Mouse (Mus musculus): ENCODE results near the gene Hpgd. TPM values are rescaled to one million over a fixed set of nuclear protein-coding genes. Genes with fewer than 3 reads are reported as not detected.
"Not testable (repeated sequence)": the region's sequence is repeated elsewhere in the genome, so short reads cannot be mapped to it uniquely, and the experiment has no call there.

Hpgd gene
- polyA plus RNA-seq, 1 experiment from 2014 or later = 11.9 TPM

- H3K9me3 ChIP-seq = no peaks in the 10 kb centered on the region
- WGBS = 81% methylated on average over 7 of the region's 7 CpGs
- no peak overlapping the region for H3K4me3 ChIP-seq
- H3K4me1 ChIP-seq (replicated peaks) = no peaks in the 10 kb centered on the region
- no peak overlapping the region for H3K27ac ChIP-seq
- H3K36me3 ChIP-seq = no peaks in the 10 kb centered on the region
- no peak for DNase-seq (ENCODE audit: low spot score)
- peaks cover 7% of the 10 kb centered on the region; the same call in 1 of the 2 replicates for H3K27me3 ChIP-seq (ENCODE audit: insufficient read depth, poor library complexity, severe bottlenecking)
Observed at GRCm38 (mm10) chr8:56287370-56288072, 6.9 kb upstream of the Hpgd start.

- Histone ChIP-seq H3K4me3 (no peak overlapping the region), H3K4me1 (replicated peaks) (peaks cover 24% of the 10 kb centered on the region), H3K27ac (no peak overlapping the region), H3K9me3 (no peaks in the 10 kb centered on the region), H3K27me3 (ENCODE audit: insufficient read depth, poor library complexity, severe bottlenecking) (peaks cover 36% of the 10 kb centered on the region), H3K36me3 (no peaks in the 10 kb centered on the region)
- 91% methylated on average over 7 of the region's 7 CpGs for WGBS
- DNase-seq (ENCODE audit: low spot score) = no peak
Observed at GRCm38 (mm10) chr8:56292318-56292717, 2.1 kb upstream of the Hpgd start.

DNA sequence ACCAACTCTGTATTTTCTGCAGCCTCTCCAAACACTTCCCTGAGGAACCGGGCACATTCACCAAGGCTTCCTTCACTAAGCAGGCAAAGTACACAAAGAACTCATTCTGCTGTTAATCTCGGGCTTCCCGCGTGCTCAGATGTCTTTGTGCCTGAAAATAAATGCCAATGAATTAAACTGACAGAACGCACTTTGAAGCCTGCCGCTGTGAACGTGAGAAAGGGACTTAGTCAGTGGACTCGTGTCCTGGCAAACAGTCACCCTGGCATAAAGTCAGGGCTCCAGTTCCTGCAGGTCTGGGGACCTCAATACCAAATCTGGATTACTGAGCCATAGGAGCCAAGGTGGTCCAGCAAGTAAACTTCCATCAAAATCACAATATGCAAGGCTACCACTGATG, 905 bp upstream of the Hpgd start:
- Histone ChIP-seq H3K4me1 (replicated peaks) (peaks cover 24% of the 10 kb centered on the region), H3K4me3 (0 out of 2 replicates have a peak overlapping the region, but pooled peaks have one; percentile 64), H3K36me3 (no peaks in the 10 kb centered on the region), H3K27ac (peak overlapping the region; percentile 30), H3K9me3 (no peaks in the 10 kb centered on the region), H3K27me3 (ENCODE audit: insufficient read depth, poor library complexity, severe bottlenecking) (peaks cover 36% of the 10 kb centered on the region)
- 7% methylated on average over 8 of the region's 8 CpGs for WGBS
- DNase-seq (ENCODE audit: low spot score) = peak; percentile 49

- no peaks in the 10 kb centered on the region for H3K36me3 ChIP-seq
- H3K4me3 ChIP-seq = peak overlapping the region; percentile 64
- peak overlapping the region; percentile 80 for H3K27ac ChIP-seq
- peaks cover 36% of the 10 kb centered on the region for H3K27me3 ChIP-seq (ENCODE audit: insufficient read depth, poor library complexity, severe bottlenecking)
- H3K9me3 ChIP-seq = no peaks in the 10 kb centered on the region
- H3K4me1 ChIP-seq (replicated peaks) = peaks cover 24% of the 10 kb centered on the region
- 27% methylated on average over 14 of the region's 14 CpGs for WGBS
- no peak for DNase-seq (ENCODE audit: low spot score)
Observed at GRCm38 (mm10) chr8:56294886-56295555, 636 bp downstream of the Hpgd start.

DNA sequence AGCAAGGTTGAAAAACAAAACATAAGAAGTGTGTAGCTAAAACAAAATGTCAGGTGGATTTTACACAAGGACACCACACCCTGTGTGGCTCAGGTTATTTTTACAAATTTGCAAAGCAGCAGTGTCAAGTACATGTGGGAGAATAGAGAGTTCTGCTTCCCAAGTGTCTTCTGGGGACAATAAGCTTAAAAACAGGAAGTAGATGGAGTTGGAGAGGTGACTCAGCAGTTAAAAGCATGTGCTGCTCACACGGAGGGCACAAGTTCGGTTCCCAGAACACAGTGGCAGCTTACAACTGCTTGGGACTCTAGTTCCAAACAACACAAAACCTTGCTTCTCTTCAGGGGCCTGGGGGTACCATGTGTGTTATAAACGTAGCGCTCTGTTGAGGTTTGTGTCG, 5.0 kb downstream of the Hpgd start:
- Histone ChIP-seq H3K4me1 (replicated peaks) (peaks cover 8% of the 10 kb centered on the region), H3K4me3 (no peak overlapping the region), H3K9me3 (no peaks in the 10 kb centered on the region), H3K27me3 (ENCODE audit: insufficient read depth, poor library complexity, severe bottlenecking) (peaks cover 15% of the 10 kb centered on the region), H3K27ac (no peak overlapping the region), H3K36me3 (no peaks in the 10 kb centered on the region)
- no peak for DNase-seq (ENCODE audit: low spot score)
- 78% methylated on average over 5 of the region's 5 CpGs for WGBS

GRCm38 (mm10) chr8:56301303-56301702, 6.9 kb downstream of the Hpgd start:
- not testable (repeated sequence) for H3K27ac ChIP-seq; H3K4me3 ChIP-seq; DNase-seq (ENCODE audit: low spot score); H3K4me1 ChIP-seq (replicated peaks); H3K9me3 ChIP-seq; H3K36me3 ChIP-seq; H3K27me3 ChIP-seq (ENCODE audit: insufficient read depth, poor library complexity, severe bottlenecking)
- WGBS = 80% methylated on average over 3 of the region's 3 CpGs

GRCm38 (mm10) chr8:56304595-56304994, 10.2 kb downstream of the Hpgd start:
- no peaks in the 10 kb centered on the region for H3K9me3 ChIP-seq
- H3K27ac ChIP-seq = no peak overlapping the region
- H3K4me3 ChIP-seq = no peak overlapping the region
- DNase-seq (ENCODE audit: low spot score) = no peak
- 88% methylated on average over 7 of the region's 7 CpGs for WGBS
- H3K4me1 ChIP-seq (replicated peaks) = no peaks in the 10 kb centered on the region
- no peaks in the 10 kb centered on the region for H3K36me3 ChIP-seq
- no peaks in the 10 kb centered on the region for H3K27me3 ChIP-seq (ENCODE audit: insufficient read depth, poor library complexity, severe bottlenecking)

DNA sequence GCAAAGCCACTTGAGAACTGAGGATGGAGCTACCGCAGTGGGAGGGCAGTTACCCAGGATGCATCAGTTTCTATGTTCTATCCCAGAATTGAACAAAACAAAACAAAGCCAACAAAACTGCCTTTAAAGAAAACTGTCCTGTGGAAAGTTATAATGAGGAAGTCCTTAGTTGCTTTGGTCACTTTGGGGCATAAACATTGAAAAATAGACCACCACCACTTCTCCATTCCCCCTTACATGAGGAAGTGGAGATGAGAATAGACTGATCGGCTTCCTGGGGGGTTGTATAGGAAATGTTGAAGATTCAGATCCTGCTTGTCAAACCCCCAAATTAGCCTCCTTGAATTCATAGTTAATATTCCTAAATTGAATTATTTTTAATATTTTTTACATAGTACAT, 19.2 kb downstream of the Hpgd start:
- Histone ChIP-seq H3K4me1 (replicated peaks) (no peaks in the 10 kb centered on the region), H3K27me3 (ENCODE audit: insufficient read depth, poor library complexity, severe bottlenecking) (no peaks in the 10 kb centered on the region), H3K9me3 (no peaks in the 10 kb centered on the region), H3K4me3 (no peak overlapping the region), H3K27ac (no peak overlapping the region), H3K36me3 (no peaks in the 10 kb centered on the region)
- WGBS = 94% methylated on average over 2 of the region's 2 CpGs
- DNase-seq (ENCODE audit: low spot score) = no peak

DNA sequence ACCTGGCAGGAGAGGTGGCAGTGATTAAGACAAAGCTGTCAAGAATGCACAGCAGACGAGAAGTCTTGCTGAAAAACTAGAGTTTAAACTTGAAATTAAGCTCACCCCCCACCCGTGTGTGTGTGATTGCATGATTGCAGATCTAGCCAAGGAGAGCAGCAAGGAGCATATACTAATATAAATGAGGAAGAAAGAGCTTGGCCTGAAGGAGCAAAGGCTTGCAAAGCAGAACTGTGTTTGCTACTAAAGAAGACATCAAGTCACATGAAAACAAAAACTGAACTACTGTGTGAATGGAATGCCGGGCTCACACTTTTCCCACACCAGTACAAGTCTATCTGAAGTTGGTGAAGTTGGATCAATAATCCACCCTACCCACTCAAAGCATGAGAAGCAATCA, 20.8 kb downstream of the Hpgd start:
- H3K27me3 ChIP-seq (ENCODE audit: insufficient read depth, poor library complexity, severe bottlenecking) = no peaks in the 10 kb centered on the region
- no peak overlapping the region for H3K27ac ChIP-seq
- H3K9me3 ChIP-seq = no peaks in the 10 kb centered on the region
- WGBS = 78% methylated on average over 3 of the region's 3 CpGs
- H3K4me3 ChIP-seq = no peak overlapping the region
- H3K36me3 ChIP-seq = no peaks in the 10 kb centered on the region
- no peaks in the 10 kb centered on the region for H3K4me1 ChIP-seq (replicated peaks)
- DNase-seq (ENCODE audit: low spot score) = no peak

- DNase-seq (ENCODE audit: low spot score) = no peak
- no peak overlapping the region for H3K27ac ChIP-seq
Observed at GRCm38 (mm10) chr8:56323276-56323675, 28.9 kb downstream of the Hpgd start.

GRCm38 (mm10) chr8:56327709-56328108, 33.3 kb downstream of the Hpgd start:
- 53% methylated on average over 3 of the region's 3 CpGs for WGBS
- Histone ChIP-seq H3K36me3 (no peaks in the 10 kb centered on the region), H3K27me3 (ENCODE audit: insufficient read depth, poor library complexity, severe bottlenecking) (no peaks in the 10 kb centered on the region), H3K4me1 (replicated peaks) (no peaks in the 10 kb centered on the region), H3K9me3 (no peaks in the 10 kb centered on the region), H3K27ac (no peak overlapping the region), H3K4me3 (no peak overlapping the region)
- no peak for DNase-seq (ENCODE audit: low spot score)

More at GRCm38 (mm10) chr8:56323276-56323675, 28.9 kb downstream of the Hpgd start:
- no peak overlapping the region for H3K4me3 ChIP-seq
- WGBS = 93% methylated on average over 1 of the region's 1 CpGs
- no peaks in the 10 kb centered on the region for H3K9me3 ChIP-seq
- no peaks in the 10 kb centered on the region for H3K4me1 ChIP-seq (replicated peaks)
- no peaks in the 10 kb centered on the region for H3K27me3 ChIP-seq (ENCODE audit: insufficient read depth, poor library complexity, severe bottlenecking)
- H3K36me3 ChIP-seq = no peaks in the 10 kb centered on the region

GRCm38 (mm10) chr8:56328130-56328542, 33.8 kb downstream of the Hpgd start:
- 44% methylated on average over 3 of the region's 3 CpGs for WGBS

GRCm38 (mm10) chr8:56335390-56336000, 41.1 kb downstream of the Hpgd start:
- H3K27me3 ChIP-seq (ENCODE audit: insufficient read depth, poor library complexity, severe bottlenecking) = no peaks in the 10 kb centered on the region
- DNase-seq (ENCODE audit: low spot score) = no peak
- H3K4me3 ChIP-seq = no peak overlapping the region
- H3K4me1 ChIP-seq (replicated peaks) = no peaks in the 10 kb centered on the region
- 81% methylated on average over 9 of the region's 9 CpGs for WGBS
- no peak overlapping the region for H3K27ac ChIP-seq
- no peaks in the 10 kb centered on the region for H3K9me3 ChIP-seq
- no peaks in the 10 kb centered on the region for H3K36me3 ChIP-seq

More at GRCm38 (mm10) chr8:56328130-56328542, 33.8 kb downstream of the Hpgd start:
- Histone ChIP-seq H3K4me1 (replicated peaks) (no peaks in the 10 kb centered on the region), H3K27me3 (ENCODE audit: insufficient read depth, poor library complexity, severe bottlenecking) (no peaks in the 10 kb centered on the region), H3K4me3 (no peak overlapping the region), H3K9me3 (no peaks in the 10 kb centered on the region), H3K27ac (no peak overlapping the region), H3K36me3 (no peaks in the 10 kb centered on the region)
- DNase-seq (ENCODE audit: low spot score) = peak; percentile 4

Measured in hindbrain, embryonic 10.5 days (tissue).